Mouse (Mus musculus): ENCODE measurements around the gene Zfp773. TPM values are rescaled to one million over a fixed set of nuclear protein-coding genes. Genes with fewer than 3 reads are reported as not detected.

Zfp773 gene
- polyA plus RNA-seq, 1 experiment: 7.9 TPM

Other genes with a start within 250 kb of the Zfp773 start
- 0.05 and 0.08 TPM in 2 replicates for gene Aurkc, start 141.5 kb downstream of the Zfp773 start, polyA plus RNA-seq (2012; rRNA removed)
- 20.1 and 23.0 TPM in 2 replicates for gene Zfp954, start 15.3 kb downstream of the Zfp773 start, polyA plus RNA-seq (2012; rRNA removed)
- 3.0 and 3.2 TPM in 2 replicates for gene Zfp418, start 34.6 kb upstream of the Zfp773 start, polyA plus RNA-seq (2012; rRNA removed)
- 8.3 and 11.0 TPM in 2 replicates for gene Zfp772, start 73.2 kb upstream of the Zfp773 start, polyA plus RNA-seq (2012; rRNA removed)
- gene Vmn2r29, start 110.6 kb upstream of the Zfp773 start, polyA plus RNA-seq (2012; rRNA removed): 1.6 and 4.0 TPM in 2 replicates
- 4.1 and 5.6 TPM in 2 replicates for gene Gm45844, start 141.5 kb upstream of the Zfp773 start, polyA plus RNA-seq (2012; rRNA removed)
- 67.0 and 90.5 TPM in 2 replicates for gene Clcn4, start 164.1 kb upstream of the Zfp773 start, polyA plus RNA-seq (2012; rRNA removed)
- not detected in 2 replicates for gene Vmn2r30, start 200.9 kb upstream of the Zfp773 start, polyA plus RNA-seq (2012; rRNA removed)
- not detected in 2 replicates for gene Gm45783, start 237.8 kb upstream of the Zfp773 start, polyA plus RNA-seq (2012; rRNA removed)

All from brain, embryonic 14.5 days (tissue).